Mouse (Mus musculus): ENCODE measurements at regions not wholly inside any gene's neighbourhood (a gene's known extent, or its start where the extent isn't known, plus 50 kb on each side); places are given as distances from the start of the nearest gene placed in this dataset.

DNA sequence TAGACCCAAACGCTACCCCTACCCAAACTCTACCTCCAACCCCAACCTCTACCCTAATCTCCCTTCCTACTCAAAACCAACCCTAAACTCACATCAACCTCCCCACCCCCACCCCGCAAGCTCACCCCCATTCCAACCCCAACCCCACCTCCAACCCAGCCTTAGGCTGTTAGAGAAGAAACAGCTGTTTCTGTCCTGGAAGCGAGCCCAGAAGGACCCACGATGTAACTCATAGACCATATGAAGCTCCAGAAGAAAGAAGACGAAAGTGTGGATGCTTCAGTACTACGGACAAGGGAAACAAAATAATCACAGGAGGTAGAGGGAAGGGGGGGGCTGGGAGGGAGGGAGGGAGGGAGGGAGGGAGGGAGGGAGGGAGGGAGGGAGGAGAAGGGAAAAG, 58.4 kb downstream of the Sox11 start:
- DNase-seq (ENCODE audit: low read depth in 1 of 2, low spot score in 2 of 2), result no peak

GRCm38 (mm10) chr12:27261965-27262364, 80.4 kb downstream of the Sox11 start:
- no peak for DNase-seq (ENCODE audit: low read depth in 1 of 2, low spot score in 2 of 2)

- DNase-seq (ENCODE audit: low read depth in 1 of 2, low spot score in 2 of 2), result no peak
These were observed 88.2 kb downstream of the Sox11 start for GRCm38 (mm10) chr12:27254125-27254524.

- DNase-seq (ENCODE audit: low read depth in 1 of 2, low spot score in 2 of 2), result no peak
These were observed 90.9 kb downstream of the Sox11 start for GRCm38 (mm10) chr12:27251521-27251920.

DNA sequence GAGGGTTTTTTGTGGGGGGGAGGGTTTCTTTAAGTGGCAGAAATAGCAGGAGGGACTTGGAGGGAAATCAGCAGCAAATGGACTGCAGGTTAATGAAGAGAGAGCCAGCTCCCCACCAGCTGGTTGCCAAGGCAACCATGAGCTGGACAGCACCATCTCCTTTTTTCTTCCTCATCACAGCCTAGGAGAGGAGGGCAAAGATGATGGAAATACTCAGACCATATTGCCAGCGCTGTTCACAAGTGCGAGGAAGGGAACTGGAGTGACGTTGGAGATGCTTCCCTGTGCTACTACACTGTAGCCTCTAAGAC, 93.9 kb downstream of the Sox11 start:
- DNase-seq (ENCODE audit: low read depth in 1 of 2, low spot score in 2 of 2), result no peak

DNA sequence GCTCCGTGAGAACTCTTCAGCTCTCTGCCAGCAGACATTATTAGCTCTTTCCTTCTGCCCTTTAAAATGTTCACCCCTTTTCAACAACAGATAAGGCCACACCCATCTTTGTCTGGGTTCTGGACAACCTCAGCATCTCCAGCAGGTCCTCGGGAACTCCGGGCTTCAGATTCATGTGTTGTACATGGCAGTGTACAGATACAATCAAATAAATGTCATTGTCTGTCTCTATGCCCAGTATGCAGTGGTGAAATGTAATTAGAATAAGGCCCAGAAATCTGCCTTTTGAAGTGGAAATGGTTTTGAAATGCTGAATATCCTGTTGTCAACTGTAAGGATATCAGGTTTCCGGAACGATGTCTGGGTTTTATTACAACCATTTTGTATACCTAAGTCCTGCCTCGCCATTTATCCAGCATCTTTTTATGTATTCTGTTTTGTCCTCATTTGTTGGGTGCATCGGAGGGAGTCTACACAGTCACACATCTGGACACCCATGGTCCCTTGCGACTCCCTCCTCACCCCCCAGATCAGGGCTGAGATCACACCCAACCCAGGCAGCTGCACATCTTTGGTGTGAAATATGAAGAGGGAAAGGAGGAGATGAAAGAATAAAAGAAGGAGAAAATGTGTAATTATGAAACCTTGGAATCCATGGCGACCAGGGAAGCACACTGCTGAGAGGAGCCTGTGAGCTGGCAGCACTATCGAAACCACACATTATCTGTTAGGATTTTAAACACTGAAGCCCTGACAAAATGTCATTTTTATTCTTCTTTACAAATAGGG, 94.4 kb downstream of the Sox11 start:
- no peak for DNase-seq (ENCODE audit: low read depth in 1 of 2, low spot score in 2 of 2)

- DNase-seq (ENCODE audit: low read depth in 1 of 2, low spot score in 2 of 2), result no peak
These were observed 106.6 kb downstream of the Sox11 start for GRCm38 (mm10) chr12:27235748-27236147.

DNA sequence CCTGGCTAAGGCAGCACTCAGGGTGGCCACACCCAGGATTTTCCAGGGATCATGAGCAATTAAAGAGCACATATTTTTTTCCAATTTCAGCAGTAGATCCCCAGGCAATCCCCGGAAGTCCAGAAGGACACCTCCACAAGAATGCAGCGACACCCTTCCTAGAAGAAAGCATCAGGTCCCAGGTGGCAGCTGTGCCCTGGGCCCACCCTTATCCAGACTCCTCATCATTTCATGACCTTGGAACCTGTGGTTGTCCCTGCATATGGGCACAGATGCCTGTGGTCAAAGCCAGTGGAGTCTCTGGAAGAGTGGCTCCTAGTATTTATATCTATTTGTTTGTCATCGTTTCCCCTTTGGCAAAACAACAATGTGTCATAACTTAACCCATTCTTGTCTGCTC, 120.8 kb downstream of the Sox11 start:
- DNase-seq (ENCODE audit: low read depth in 1 of 2, low spot score in 2 of 2), result no peak

GRCm38 (mm10) chr12:27201191-27201590, 141.2 kb downstream of the Sox11 start:
- DNase-seq (ENCODE audit: low read depth in 1 of 2, low spot score in 2 of 2), result no peak

- no peak for DNase-seq (ENCODE audit: low read depth in 1 of 2, low spot score in 2 of 2)
These were observed 148.4 kb downstream of the Sox11 start for GRCm38 (mm10) chr12:27194001-27194400.

DNA sequence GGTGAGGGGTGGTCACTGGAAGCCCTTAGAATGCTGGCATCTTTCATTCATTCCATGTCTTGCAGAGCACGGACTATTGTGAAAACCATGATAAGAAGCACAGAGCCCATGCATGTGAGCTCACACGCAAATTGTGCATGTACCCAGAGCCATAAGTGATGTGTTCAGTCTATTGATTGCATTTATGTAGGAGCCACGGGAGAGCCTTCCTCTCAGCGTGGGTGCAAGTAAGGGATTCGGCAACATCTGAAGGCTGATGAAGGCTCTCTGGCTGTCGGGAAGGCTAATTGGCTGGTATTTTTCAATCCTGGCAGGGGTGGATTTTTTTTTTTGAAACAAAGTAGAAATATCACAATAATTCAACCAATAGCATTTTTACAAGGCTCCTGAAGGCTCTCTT, 150.5 kb downstream of the Sox11 start:
- DNase-seq (ENCODE audit: low read depth in 1 of 2, low spot score in 2 of 2), result no peak

DNA sequence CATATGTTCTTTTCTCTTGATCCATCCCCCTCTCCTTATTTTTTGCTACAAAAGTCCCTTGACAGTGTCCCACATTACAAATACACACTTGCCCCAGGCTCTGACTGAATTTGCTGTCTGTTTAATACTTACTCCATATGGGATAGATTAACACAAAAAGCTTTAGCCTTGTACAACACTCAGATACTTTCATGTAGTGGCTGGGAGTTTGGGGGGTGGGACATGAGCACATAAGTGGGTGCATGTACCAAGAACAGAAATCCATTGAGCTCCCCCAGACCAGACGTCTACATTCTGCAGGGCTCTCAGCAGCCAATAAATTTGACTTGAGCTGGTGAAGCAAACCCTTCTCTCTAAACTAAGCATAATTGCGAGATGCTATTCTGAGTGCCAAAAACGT, 154.9 kb downstream of the Sox11 start:
- DNase-seq (ENCODE audit: low read depth in 1 of 2, low spot score in 2 of 2), result no peak

GRCm38 (mm10) chr12:27182397-27183375, 159.7 kb downstream of the Sox11 start:
- no peak for DNase-seq (ENCODE audit: low read depth in 1 of 2, low spot score in 2 of 2)

DNA sequence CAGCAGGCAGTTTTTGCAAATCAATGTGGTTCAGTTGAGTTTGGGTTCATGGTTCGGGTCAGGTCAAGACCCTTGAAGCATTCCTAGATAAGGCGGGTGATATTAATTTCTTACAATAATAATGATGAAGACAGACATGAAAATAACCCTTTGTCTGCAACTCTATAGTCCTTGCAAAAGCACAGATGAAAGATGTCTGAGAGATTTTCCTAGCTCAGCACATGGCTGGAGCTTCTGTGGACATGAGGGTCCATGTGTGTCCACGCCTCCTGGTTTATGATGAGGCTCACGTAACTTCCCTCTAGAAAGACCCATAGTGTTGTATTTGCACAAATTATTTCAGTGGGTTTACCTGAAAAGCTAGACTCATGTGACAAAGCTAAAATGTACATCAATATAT, 168.8 kb downstream of the Sox11 start:
- DNase-seq (ENCODE audit: low read depth in 1 of 2, low spot score in 2 of 2), result no peak

DNA sequence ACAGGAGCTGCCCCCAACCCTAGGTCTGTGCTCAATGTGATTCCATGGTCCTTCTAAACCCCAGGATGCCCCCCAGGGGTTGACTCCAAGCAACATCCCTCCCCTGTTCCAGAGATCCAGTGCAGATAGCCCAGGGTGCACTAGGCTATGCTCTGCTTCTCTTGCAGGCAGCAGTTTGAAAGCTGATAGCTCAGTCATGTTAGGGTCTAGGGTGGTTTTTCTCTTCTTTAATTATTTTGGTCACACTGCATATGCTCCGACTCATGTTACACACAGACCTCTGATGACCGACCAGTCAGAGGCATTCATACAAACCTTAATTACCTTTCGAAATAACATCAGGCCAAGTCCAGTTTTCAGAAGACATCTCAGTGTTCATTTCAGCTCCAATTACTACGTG, 169.2 kb downstream of the Sox11 start:
- no peak for DNase-seq (ENCODE audit: low read depth in 1 of 2, low spot score in 2 of 2)

- no peak for DNase-seq (ENCODE audit: low read depth in 1 of 2, low spot score in 2 of 2)
These were observed 170.8 kb downstream of the Sox11 start for GRCm38 (mm10) chr12:27171595-27171994.

DNA sequence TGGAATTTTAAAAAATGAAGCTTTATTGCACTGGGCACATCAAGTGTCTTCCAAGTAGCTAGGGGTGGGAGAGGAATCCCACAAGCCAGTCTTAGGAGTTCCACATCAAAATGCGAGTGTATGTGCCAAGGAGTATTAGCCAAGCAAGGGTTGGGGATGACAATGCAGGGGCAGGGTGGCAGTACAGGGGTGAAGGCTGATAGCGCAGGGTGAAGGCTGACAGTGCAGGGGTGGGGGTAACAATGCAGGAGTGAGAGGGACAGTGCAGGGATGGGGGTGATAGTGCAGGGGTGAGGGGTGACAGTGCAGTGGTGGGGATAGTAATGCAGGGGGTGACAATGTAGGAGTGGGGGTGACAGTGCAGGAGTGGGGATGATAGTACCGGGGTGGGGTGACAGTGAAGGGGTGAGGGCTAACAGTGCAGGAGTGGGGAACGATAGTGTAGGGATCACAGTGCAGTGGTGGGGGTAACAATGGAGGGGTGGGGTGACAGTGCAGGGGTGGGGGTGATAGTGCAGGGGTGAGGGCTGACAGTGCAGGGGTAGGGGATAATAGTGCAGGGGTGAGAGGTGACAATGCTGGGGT, 177.4 kb downstream of the Sox11 start:
- no peak for DNase-seq (ENCODE audit: low read depth in 1 of 2, low spot score in 2 of 2)

GRCm38 (mm10) chr12:27160063-27160686, 182.2 kb downstream of the Sox11 start:
- no peak for DNase-seq (ENCODE audit: low read depth in 1 of 2, low spot score in 2 of 2)

GRCm38 (mm10) chr12:27159416-27160062, 182.8 kb downstream of the Sox11 start:
- DNase-seq (ENCODE audit: low read depth in 1 of 2, low spot score in 2 of 2), result no peak

- DNase-seq (ENCODE audit: low read depth in 1 of 2, low spot score in 2 of 2), result no peak
These were observed 191.2 kb downstream of the Sox11 start for GRCm38 (mm10) chr12:27150871-27151853.

Data from monocyte, adult 2 months (primary cell).